ENCODE assay signal across 10 mouse cellular contexts in genomic region chrX:103183536-103183935, GRCm38 (mm10). TPM values are rescaled to one million over a fixed set of nuclear protein-coding genes. Genes with fewer than 3 reads are reported as not detected.
DNase-seq lines count a peak whose midpoint lies in the region; ATAC-seq and TF ChIP-seq lines count a peak whose summit lies in the region.
"Had no signal": no experiment of that assay in that cellular context is flagged by ENCODE, and none has a peak within 500 bp of the region (broad histone marks: within the 10 kb centered on the region; RNA-seq: fewer than 3 reads in every experiment).

No protein-coding gene starts in this region.

- TF ChIP-seq EP300 in heart, postnatal 0 days (IDR thresholded peaks at IDR 0.05; ENCODE audit: low read depth) = no peak
- no peak for TF ChIP-seq EP300 in stomach, postnatal 0 days (optimal IDR thresholded peaks at IDR 0.05)

- no peaks in the 10 kb centered on the region for H3K36me3 ChIP-seq in heart, postnatal 0 days (replicated peaks; ENCODE audit: control insufficient read depth, insufficient read depth, low read length)
- H3K36me3 ChIP-seq in embryonic facial prominence, embryonic 14.5 days (ENCODE audit: control insufficient read depth, insufficient read depth, low read length) = no peaks in the 10 kb centered on the region
- H3K36me3 ChIP-seq in stomach, postnatal 0 days (ENCODE audit: control insufficient read depth, insufficient read depth, low read length) = no peaks in the 10 kb centered on the region

- ATAC-seq in heart, postnatal 0 days (ENCODE audit: insufficient read depth, low read depth) = no peak
- ATAC-seq in embryonic facial prominence, embryonic 14.5 days (ENCODE audit: low read depth) = no peak
- no peak for ATAC-seq in stomach, postnatal 0 days (ENCODE audit: low FRiP score, low TSS enrichment)

- no peaks in the 10 kb centered on the region for H3K4me1 ChIP-seq in heart, postnatal 0 days (ENCODE audit: control insufficient read depth, insufficient read depth)
- no peaks in the 10 kb centered on the region for H3K4me1 ChIP-seq in embryonic facial prominence, embryonic 14.5 days (ENCODE audit: control insufficient read depth, insufficient read depth, low read length)
- no peaks in the 10 kb centered on the region for H3K4me1 ChIP-seq in stomach, postnatal 0 days (replicated peaks; ENCODE audit: control insufficient read depth, insufficient read depth)

- H3K9me3 ChIP-seq in heart, postnatal 0 days (replicated peaks; ENCODE audit: control insufficient read depth, low read length) = no peaks in the 10 kb centered on the region
- H3K9me3 ChIP-seq in embryonic facial prominence, embryonic 14.5 days (ENCODE audit: control insufficient read depth, low read length) = no peaks in the 10 kb centered on the region
- H3K9me3 ChIP-seq in stomach, postnatal 0 days (ENCODE audit: control insufficient read depth, low read length) = no peaks in the 10 kb centered on the region

- intact Hi-C loops in heart, postnatal 36 days (cut with DNase I) = no loop called here

- no peak overlapping the region for H3K4me2 ChIP-seq in heart, postnatal 0 days (ENCODE audit: low read depth, low read length)
- H3K4me2 ChIP-seq in embryonic facial prominence, embryonic 14.5 days (ENCODE audit: low read depth, low read length) = no peak overlapping the region
- no peak overlapping the region for H3K4me2 ChIP-seq in stomach, postnatal 0 days (replicated peaks; ENCODE audit: low read depth)

- H3K27ac ChIP-seq in heart, postnatal 0 days (ENCODE audit: low read depth) = no peak overlapping the region
- no peak overlapping the region for H3K27ac ChIP-seq in embryonic facial prominence, embryonic 14.5 days (replicated peaks; ENCODE audit: low read depth, low read length)
- H3K27ac ChIP-seq in stomach, postnatal 0 days (replicated peaks) = no peak overlapping the region

- H3K27me3 ChIP-seq in heart, postnatal 0 days (ENCODE audit: control insufficient read depth, insufficient read depth, low read length) = peaks cover 29% of the 10 kb centered on the region
- peaks cover 22% of the 10 kb centered on the region for H3K27me3 ChIP-seq in embryonic facial prominence, embryonic 14.5 days (replicated peaks; ENCODE audit: control insufficient read depth, insufficient read depth, low read length)
- H3K27me3 ChIP-seq in stomach, postnatal 0 days (ENCODE audit: control insufficient read depth, insufficient read depth, low read length) = no peaks in the 10 kb centered on the region

- peak; percentile 36 for TF ChIP-seq CTCF in heart, postnatal 0 days (IDR thresholded peaks at IDR 0.05; ENCODE audit: low read depth)
- peak; percentile 52 for TF ChIP-seq CTCF in stomach, postnatal 0 days (IDR thresholded peaks at IDR 0.05; ENCODE audit: low read depth)

- H3K9ac ChIP-seq in heart, postnatal 0 days (replicated peaks; ENCODE audit: low read depth, low read length) = no peak overlapping the region
- no peak overlapping the region for H3K9ac ChIP-seq in embryonic facial prominence, embryonic 14.5 days (ENCODE audit: low read depth, low read length)
- no peak overlapping the region for H3K9ac ChIP-seq in stomach, postnatal 0 days (ENCODE audit: low read length)

- DNase-seq in heart, postnatal 0 days (ENCODE audit: low spot score) = no peak
- DNase-seq in heart, postnatal 36 days = no peak
- DNase-seq in right cerebral cortex, adult 18-20 months = peak; percentile 11
- no peak for DNase-seq in right cerebral cortex, postnatal 4 days
- peak; percentile 7 for DNase-seq in embryonic facial prominence, embryonic 14.5 days (ENCODE audit: low spot score)
- no peak for DNase-seq in stomach, postnatal 0 days (ENCODE audit: low spot score)
- no peak for DNase-seq in heart, adult 18-20 months
- no peak for DNase-seq in thymus, postnatal 25 days
- DNase-seq: lung, adult 2 months; thymus, adult 2 months had no signal

- no peak overlapping the region for H3K4me3 ChIP-seq in heart, postnatal 0 days (ENCODE audit: low read depth, low read length)
- no peak overlapping the region for H3K4me3 ChIP-seq in embryonic facial prominence, embryonic 14.5 days (ENCODE audit: low read depth, low read length)
- no peak overlapping the region for H3K4me3 ChIP-seq in stomach, postnatal 0 days (ENCODE audit: low read depth, low read length)

RNA-seq across cellular contexts. Expression of gene Nap1l2, which starts 2.9 kb away (rescaled TPM):
- total RNA-seq in heart, postnatal 0 days (2014; rRNA removed; ENCODE audit: low replicate concordance) = 0.62 TPM in 1 of 2 replicates, not detected in the other
- 0.14 and 0.26 TPM in 2 replicates for polyA plus RNA-seq in heart, postnatal 0 days (2015; fragmentation: Nextera tagmentation; extraction: Ambion mirVana)
- not detected for total RNA-seq in heart, postnatal 36 days (2021)
- polyA plus RNA-seq in embryonic facial prominence, embryonic 14.5 days (2014; fragmentation: Nextera tagmentation; extraction: Ambion mirVana) = 2.3 and 3.3 TPM in 2 replicates
- 1.4 TPM in 2 replicates for polyA plus RNA-seq in stomach, postnatal 0 days (2015; fragmentation: Nextera tagmentation; extraction: Ambion mirVana)
- under 1 TPM in 1 of 2 experiments, not detected in 1; 0.10 TPM for total RNA-seq in heart, adult 18-20 months (2021)

Comparison
In these comparisons a context has a peak if more than half of its experiments do, and no peak if none do; other contexts are left out.
1. DNase-seq: peak in right cerebral cortex, adult 18-20 months (single experiment) and embryonic facial prominence, embryonic 14.5 days (single experiment); none in heart, postnatal 0 days (single experiment), heart, postnatal 36 days (0 of 2), right cerebral cortex, postnatal 4 days (single experiment), stomach, postnatal 0 days (single experiment), heart, adult 18-20 months (0 of 2) and thymus, postnatal 25 days (single experiment).